ENCODE assay signal across 20 mouse cellular contexts in the genomic region with DNA sequence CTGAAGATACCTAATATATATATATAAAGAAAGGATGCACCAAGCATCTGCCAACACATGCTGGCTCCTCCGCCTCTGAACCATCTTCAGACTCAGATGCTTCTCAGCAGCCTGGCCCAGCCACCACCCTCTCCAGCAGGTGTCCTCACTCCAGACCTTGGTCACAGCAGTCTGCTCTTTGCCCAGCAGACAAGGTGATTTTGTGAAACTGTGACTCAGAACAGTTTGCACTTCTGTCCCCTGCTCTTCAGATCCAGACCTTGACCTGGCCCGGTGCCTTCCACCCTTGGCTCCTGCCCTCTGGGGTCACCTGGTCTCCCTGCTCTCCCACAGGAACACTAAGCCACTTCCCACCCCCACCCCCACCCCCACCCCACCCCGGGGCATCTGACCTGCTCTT. TPM values are rescaled to one million over a fixed set of nuclear protein-coding genes. Genes with fewer than 3 reads are reported as not detected.
DNase-seq lines count a peak whose midpoint lies in the region; ATAC-seq and TF ChIP-seq lines count a peak whose summit lies in the region.
"Had no signal": no experiment of that assay in that cellular context is flagged by ENCODE, and none has a peak within 500 bp of the region (broad histone marks: within the 10 kb centered on the region; RNA-seq: fewer than 3 reads in every experiment).

No protein-coding gene starts in this region.

- H3K9me3 ChIP-seq in intestine, postnatal 0 days (ENCODE audit: control insufficient read depth): no peaks in the 10 kb centered on the region
- no peaks in the 10 kb centered on the region for H3K9me3 ChIP-seq in liver, embryonic 15.5 days (replicated peaks)
- no peaks in the 10 kb centered on the region for H3K9me3 ChIP-seq in hindbrain, embryonic 10.5 days
- H3K9me3 ChIP-seq: forebrain, embryonic 15.5 days; limb, embryonic 12.5 days; megakaryocyte, embryonic 14.5 days; neural tube, embryonic 13.5 days had no signal

- peak; percentile 59 for TF ChIP-seq CTCF in intestine, postnatal 0 days (IDR thresholded peaks at IDR 0.05; ENCODE audit: low read depth)
- TF ChIP-seq CTCF in left cerebral cortex, adult 2 months (IDR thresholded peaks at IDR 0.05): no peak

- peak; percentile 15 for DNase-seq in CD4-positive, CD25-positive, alpha-beta regulatory T cell, adult 2 months (ENCODE audit: low read depth, low spot score)
- DNase-seq in 416B (ENCODE audit: low read depth): peak; percentile 31
- DNase-seq in hindbrain, embryonic 10.5 days (ENCODE audit: low spot score): no peak
- DNase-seq in adrenal gland, postnatal 36 days: no peak
- no peak for DNase-seq in left cerebral cortex, adult 2 months (ENCODE audit: extremely low spot score in 1 of 2, low spot score in 2 of 2)
- DNase-seq: adrenal gland, postnatal 14 days; cerebellum, postnatal 25 days; heart, adult 11 months; layer of hippocampus, postnatal 36 days; right cerebral cortex, postnatal 4 days had no signal

- no peak overlapping the region for H3K4me2 ChIP-seq in intestine, postnatal 0 days (replicated peaks; ENCODE audit: low read depth)
- no peak overlapping the region for H3K4me2 ChIP-seq in liver, embryonic 15.5 days
- H3K4me2 ChIP-seq: forebrain, embryonic 15.5 days; hindbrain, embryonic 14.5 days; limb, embryonic 12.5 days; neural tube, embryonic 13.5 days had no signal

- H3K27me3 ChIP-seq in intestine, postnatal 0 days (replicated peaks; ENCODE audit: control insufficient read depth, insufficient read depth, low read length): no peaks in the 10 kb centered on the region
- H3K27me3 ChIP-seq in liver, embryonic 15.5 days: 0 out of 2 replicates have a peak, but pooled peaks cover 4% of the 10 kb centered on the region
- H3K27me3 ChIP-seq in hindbrain, embryonic 10.5 days (ENCODE audit: insufficient read depth, poor library complexity, severe bottlenecking): no peaks in the 10 kb centered on the region
- H3K27me3 ChIP-seq: forebrain, embryonic 15.5 days; limb, embryonic 12.5 days; neural tube, embryonic 13.5 days had no signal

- ATAC-seq in CD4-positive, CD25-positive, alpha-beta regulatory T cell, adult 4 months: no peak
- peak; percentile 30; the same call in 1 of the 2 replicates for ATAC-seq in intestine, postnatal 0 days
- peak; percentile 35; the same call in 1 of the 2 replicates for ATAC-seq in liver, embryonic 15.5 days (ENCODE audit: insufficient read depth)
- ATAC-seq: forebrain, embryonic 15.5 days; lung, postnatal 0 days had no signal

- intact Hi-C loops in left cerebral cortex, adult 2 months (cut with DNase I): no loop called here

- H3K4me1 ChIP-seq in intestine, postnatal 0 days (replicated peaks; ENCODE audit: control insufficient read depth, insufficient read depth, low read length): no peaks in the 10 kb centered on the region
- peaks cover 41% of the 10 kb centered on the region for H3K4me1 ChIP-seq in liver, embryonic 15.5 days (replicated peaks)
- peaks cover 24% of the 10 kb centered on the region for H3K4me1 ChIP-seq in hindbrain, embryonic 10.5 days (replicated peaks)

- no peak overlapping the region for H3K4me3 ChIP-seq in intestine, postnatal 0 days (ENCODE audit: low read depth, low read length)
- H3K4me3 ChIP-seq in liver, embryonic 15.5 days (replicated peaks): no peak overlapping the region
- no peak overlapping the region for H3K4me3 ChIP-seq in hindbrain, embryonic 10.5 days
- H3K4me3 ChIP-seq in left cerebral cortex, adult 2 months: no peak overlapping the region
- H3K4me3 ChIP-seq: erythroblast, embryonic 14.5 days; forebrain, embryonic 15.5 days; limb, embryonic 12.5 days; megakaryocyte, embryonic 14.5 days; neural tube, embryonic 13.5 days had no signal

- 50% methylated on average over 3 of the region's 3 CpGs for whole genome bisulfite sequencing in intestine, postnatal 0 days
- 53% methylated on average over 3 of the region's 3 CpGs for WGBS in liver, embryonic 15.5 days (ENCODE audit: insufficient replicate concordance)
- WGBS in hindbrain, embryonic 10.5 days: 61% methylated on average over 3 of the region's 3 CpGs

- H3K27ac ChIP-seq in intestine, postnatal 0 days (ENCODE audit: low read depth, low read length): no peak overlapping the region
- H3K27ac ChIP-seq in liver, embryonic 15.5 days (replicated peaks): no peak overlapping the region
- no peak overlapping the region for H3K27ac ChIP-seq in hindbrain, embryonic 10.5 days
- H3K27ac ChIP-seq in left cerebral cortex, adult 2 months: no peak overlapping the region
- H3K27ac ChIP-seq: forebrain, embryonic 15.5 days; hindbrain, embryonic 14.5 days; limb, embryonic 12.5 days; neural tube, embryonic 13.5 days had no signal

- H3K36me3 ChIP-seq in intestine, postnatal 0 days (ENCODE audit: control insufficient read depth, insufficient read depth): no peaks in the 10 kb centered on the region
- H3K36me3 ChIP-seq in liver, embryonic 15.5 days (replicated peaks): no peaks in the 10 kb centered on the region
- H3K36me3 ChIP-seq in hindbrain, embryonic 10.5 days: no peaks in the 10 kb centered on the region
- H3K36me3 ChIP-seq: forebrain, embryonic 15.5 days; limb, embryonic 12.5 days; neural tube, embryonic 13.5 days had no signal

- no peak overlapping the region for H3K9ac ChIP-seq in intestine, postnatal 0 days (ENCODE audit: low read depth, low read length)
- no peak overlapping the region for H3K9ac ChIP-seq in liver, embryonic 15.5 days
- H3K9ac ChIP-seq: forebrain, embryonic 15.5 days; hindbrain, embryonic 14.5 days; limb, embryonic 12.5 days; neural tube, embryonic 13.5 days had no signal

RNA-seq across cellular contexts. Expression of a gene that starts 3.5 kb away (rescaled TPM):
- polyA plus RNA-seq in CD4-positive, CD25-positive, alpha-beta regulatory T cell, adult 4 months (2017; shearing (Covaris generic)): 10 to 100 TPM in 1 of 2 experiments, 1 to 10 TPM in 1; 5.4 to 14.9 TPM
- polyA plus RNA-seq in intestine, postnatal 0 days (2015; fragmentation: Nextera tagmentation; extraction: Ambion mirVana): 1.8 and 3.3 TPM in 2 replicates
- polyA plus RNA-seq in liver, embryonic 15.5 days (2015; fragmentation: Nextera tagmentation; extraction: Ambion mirVana): 2.9 and 3.0 TPM in 2 replicates
- 3.4 and 4.9 TPM in 2 replicates for polyA plus RNA-seq in hindbrain, embryonic 10.5 days (2016; fragmentation: Nextera tagmentation; extraction: Ambion mirVana)
- 1 to 10 TPM; 3.3 to 5.7 TPM for total RNA-seq in adrenal gland, postnatal 36 days (2021)
- 1 to 10 TPM; 2.5 to 3.3 TPM for total RNA-seq in left cerebral cortex, adult 2 months (2021)

RNA-seq across cellular contexts. Expression of a gene that starts 21.2 kb away (rescaled TPM):
- 1 to 10 TPM in 1 of 2 experiments, under 1 TPM in 1; 0.96 to 1.8 TPM for polyA plus RNA-seq in CD4-positive, CD25-positive, alpha-beta regulatory T cell, adult 4 months (2017; shearing (Covaris generic))
- polyA plus RNA-seq in intestine, postnatal 0 days (2015; fragmentation: Nextera tagmentation; extraction: Ambion mirVana): 2.9 TPM in 2 replicates
- 1.0 and 1.1 TPM in 2 replicates for polyA plus RNA-seq in liver, embryonic 15.5 days (2015; fragmentation: Nextera tagmentation; extraction: Ambion mirVana)
- 1.9 and 3.0 TPM in 2 replicates for polyA plus RNA-seq in hindbrain, embryonic 10.5 days (2016; fragmentation: Nextera tagmentation; extraction: Ambion mirVana)
- total RNA-seq in adrenal gland, postnatal 36 days (2021): 10 to 100 TPM in 1 of 2 experiments, under 1 TPM in 1; 0.99 to 31.3 TPM
- 1 to 10 TPM; 4.3 to 4.4 TPM for total RNA-seq in left cerebral cortex, adult 2 months (2021)

RNA-seq across cellular contexts. Expression of a gene that starts 32.2 kb away (rescaled TPM):
- polyA plus RNA-seq in CD4-positive, CD25-positive, alpha-beta regulatory T cell, adult 4 months (2017; shearing (Covaris generic)): 10 to 100 TPM; 64.3 to 66.9 TPM
- polyA plus RNA-seq in intestine, postnatal 0 days (2015; fragmentation: Nextera tagmentation; extraction: Ambion mirVana): 26.6 and 27.9 TPM in 2 replicates
- 78.2 and 81.3 TPM in 2 replicates for polyA plus RNA-seq in liver, embryonic 15.5 days (2015; fragmentation: Nextera tagmentation; extraction: Ambion mirVana)
- 147 and 177 TPM in 2 replicates for polyA plus RNA-seq in hindbrain, embryonic 10.5 days (2016; fragmentation: Nextera tagmentation; extraction: Ambion mirVana)
- 10 to 100 TPM; 10.8 to 13.6 TPM for total RNA-seq in adrenal gland, postnatal 36 days (2021)
- 10 to 100 TPM; 13.0 to 16.2 TPM for total RNA-seq in left cerebral cortex, adult 2 months (2021)

Comparison
In these comparisons a context has a peak if more than half of its experiments do, and no peak if none do; other contexts are left out.
1. DNase-seq: peak in CD4-positive, CD25-positive, alpha-beta regulatory T cell, adult 2 months (single experiment) and 416B (single experiment); none in hindbrain, embryonic 10.5 days (single experiment), adrenal gland, postnatal 36 days (0 of 2) and left cerebral cortex, adult 2 months (0 of 2).